Mouse (Mus musculus): Measurements from ENCODE around the gene Actr2.
"Not testable (repeated sequence)": the region's sequence is repeated elsewhere in the genome, so short reads cannot be mapped to it uniquely, and the experiment has no call there.

Actr2 gene

DNA sequence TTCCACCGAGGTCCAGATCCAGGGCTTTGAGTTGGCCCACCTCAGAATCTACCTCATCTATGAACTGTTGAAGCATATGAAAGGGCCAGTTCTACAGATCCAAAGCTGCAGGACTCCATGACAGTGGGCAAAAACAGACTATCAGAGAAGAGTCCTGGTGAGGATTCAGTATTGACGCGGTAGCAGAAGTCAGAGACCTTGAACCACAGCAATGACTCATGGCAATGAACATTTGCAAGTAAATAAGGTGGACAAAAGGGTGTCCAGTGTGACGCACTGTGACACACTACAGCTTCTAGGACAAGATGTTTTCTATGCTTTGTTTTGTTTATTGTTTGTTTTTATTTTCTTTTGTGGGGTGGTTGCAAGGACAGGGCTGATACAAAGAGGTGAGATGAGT is 4.0 kb upstream of the Actr2 start:
- in situ Hi-C loops (cut with MboI, MseI) = no loop called here

DNA sequence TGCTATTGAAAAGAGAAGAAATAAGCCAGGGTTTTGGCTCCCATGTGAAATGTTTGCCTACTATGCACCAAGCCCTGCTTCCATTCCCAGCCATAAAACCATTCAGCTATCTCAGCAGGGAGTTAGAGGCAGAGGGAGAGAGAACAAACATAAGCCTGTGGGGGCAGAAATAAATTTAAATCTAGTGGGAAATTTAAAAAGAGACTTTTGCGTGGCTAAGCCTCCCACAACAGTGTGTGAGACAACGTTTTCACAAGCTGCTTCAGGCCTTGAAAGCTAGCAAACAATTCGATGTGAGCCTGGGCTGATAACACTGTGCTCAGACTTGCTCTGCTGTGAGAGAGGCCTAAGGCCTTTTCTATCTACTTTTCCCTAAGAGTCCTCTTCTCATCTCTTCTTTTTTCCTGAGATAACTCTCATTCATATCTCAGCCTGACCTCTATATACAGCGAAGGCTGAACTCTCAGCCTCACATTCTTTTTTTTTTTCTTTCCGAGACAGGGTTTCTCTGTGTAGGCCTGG is 3.4 kb upstream of the Actr2 start:
- in situ Hi-C loops (cut with MboI, MseI) = no loop called here

DNA sequence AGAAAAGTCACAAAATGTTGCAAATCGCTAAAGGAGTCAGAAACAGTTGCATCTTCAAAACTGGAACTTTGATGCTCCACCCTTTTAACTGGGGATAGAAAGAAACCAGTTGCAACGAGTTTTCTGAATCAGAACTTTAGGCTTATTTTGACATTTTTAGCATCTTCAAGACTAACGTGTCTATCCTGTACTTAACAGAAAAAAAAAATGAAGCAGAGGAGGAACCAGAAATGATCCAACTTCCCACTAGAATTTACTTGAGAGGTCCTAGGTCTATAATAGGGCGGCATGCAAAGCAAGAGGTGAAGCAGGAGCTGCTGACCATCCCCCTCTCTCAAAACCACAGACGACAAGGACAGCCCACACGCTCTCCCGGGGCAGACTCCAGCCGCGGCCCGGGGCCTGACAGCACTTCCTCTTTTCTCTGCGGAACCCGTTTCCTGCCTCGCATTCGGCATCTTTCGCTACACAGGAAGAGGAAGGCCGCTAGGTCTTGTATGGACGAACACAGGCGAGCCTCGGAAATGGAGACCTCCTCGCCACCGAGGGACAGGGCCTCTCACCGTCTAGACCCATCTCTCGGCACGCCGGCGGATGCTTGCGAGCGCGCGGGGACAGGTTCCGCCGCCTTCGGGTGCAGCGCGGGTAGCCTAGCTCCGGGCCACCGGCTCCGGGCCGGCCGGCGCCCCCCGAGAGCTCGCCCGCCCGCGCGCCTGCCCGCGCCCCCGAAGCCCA is 540 bp downstream of the Actr2 start:
- in situ Hi-C loops (cut with MboI, MseI) = no loop called here

DNA sequence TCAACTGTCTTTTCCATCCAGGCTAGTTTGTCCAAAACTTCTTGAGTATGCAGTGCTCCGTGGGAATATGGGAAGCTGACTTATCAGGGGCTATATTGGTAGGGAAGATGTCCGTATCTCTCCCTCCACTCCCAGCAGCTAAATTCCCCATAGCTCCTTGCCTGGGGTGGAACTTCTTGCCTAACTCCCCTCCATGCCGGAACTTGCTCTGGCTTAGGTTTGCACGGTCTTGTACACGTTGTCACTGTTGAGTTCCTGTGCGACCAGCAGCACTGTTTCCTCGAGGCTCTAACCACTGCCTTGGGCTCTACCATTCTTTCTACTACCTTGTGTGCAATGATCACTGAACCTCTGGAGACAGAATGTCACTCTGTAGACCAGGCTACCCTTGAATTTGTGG is 4.6 kb downstream of the Actr2 start:
- in situ Hi-C loops (cut with MboI, MseI) = loop anchor here (5.0 kb wide), 1 partner anchor 181 kb away; no protein-coding TSS in a partner anchor

DNA sequence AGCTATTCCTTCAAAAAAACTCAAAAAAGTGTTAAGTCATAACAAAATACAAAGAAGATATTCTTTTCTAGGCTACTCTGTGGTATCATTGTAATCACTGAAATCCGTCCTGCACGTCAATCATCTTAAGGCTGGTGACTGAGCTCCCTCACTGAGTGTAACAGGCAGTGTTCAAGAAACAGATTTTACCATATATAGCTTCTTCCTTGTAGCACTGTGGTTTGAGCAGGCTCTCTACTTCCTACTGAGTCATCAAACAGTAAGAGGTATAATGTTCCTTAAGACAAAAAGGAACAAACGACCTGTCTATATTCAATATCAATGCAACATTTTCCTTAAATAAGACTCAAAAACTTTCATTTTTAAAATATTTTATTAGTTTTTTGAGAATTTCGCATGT is 5.0 kb downstream of the Actr2 start:
- in situ Hi-C loops (cut with MboI, MseI) = loop anchor here (5.0 kb wide), 1 partner anchor 180 kb away; no protein-coding TSS in a partner anchor

DNA sequence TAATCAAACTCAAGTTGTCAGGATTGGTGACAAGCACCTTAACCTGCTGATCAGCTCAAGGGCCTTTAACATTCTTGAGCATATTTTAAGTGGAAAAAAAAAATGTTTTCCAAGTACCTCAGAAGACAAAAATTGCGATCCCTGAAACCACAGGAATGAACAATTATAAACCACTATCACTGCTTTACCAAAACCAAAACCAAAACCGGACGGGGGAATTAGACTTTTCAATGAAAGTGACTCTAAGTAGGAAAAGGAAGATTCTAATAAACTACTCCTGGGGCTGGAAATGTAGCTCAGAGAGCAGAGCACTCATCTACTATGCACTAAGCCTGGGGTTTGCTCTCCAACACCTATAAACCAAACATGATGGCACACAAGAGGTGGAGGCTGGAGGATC is 5.8 kb downstream of the Actr2 start:
- in situ Hi-C loops (cut with MboI, MseI) = loop anchor here (5.0 kb wide), 1 partner anchor 180 kb away; no protein-coding TSS in a partner anchor

DNA sequence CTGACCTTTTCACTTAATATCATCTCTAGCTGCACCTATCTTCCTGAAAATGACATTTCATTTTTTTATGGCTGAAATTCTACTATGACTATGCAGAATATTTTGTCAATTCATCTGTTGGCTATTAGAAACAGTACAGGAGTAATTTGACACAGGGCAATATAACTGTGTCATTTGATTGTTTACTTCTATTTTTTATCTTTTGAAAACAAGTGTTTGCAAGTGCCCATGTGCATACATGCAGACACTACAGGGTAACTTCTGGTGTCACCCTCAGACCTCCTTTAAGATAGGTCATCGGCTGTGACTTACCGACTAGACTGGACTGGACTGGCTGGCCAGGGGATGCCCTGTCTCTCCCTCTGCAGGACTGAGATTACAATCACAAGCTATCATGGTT is 8.8 kb downstream of the Actr2 start:
- in situ Hi-C loops (cut with MboI, MseI) = no loop called here

DNA sequence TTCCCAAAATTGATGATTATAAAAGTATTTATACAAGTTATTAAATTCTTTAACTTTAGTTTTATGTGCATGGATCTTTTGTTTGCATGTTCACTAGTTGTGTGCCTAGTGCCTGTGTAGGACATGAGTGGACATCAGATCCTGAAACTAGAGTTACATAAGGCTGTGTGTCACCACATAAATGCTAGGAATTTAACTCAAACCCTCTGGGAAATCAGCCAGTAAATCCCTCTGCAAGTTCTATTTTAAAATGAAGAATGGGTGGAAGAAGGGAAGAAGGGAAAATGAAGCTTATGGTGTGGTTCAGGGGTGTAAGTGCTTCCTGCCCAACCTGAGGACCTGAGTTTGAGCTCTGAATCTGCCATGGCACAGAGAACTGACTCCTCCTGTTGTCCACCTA is 26.4 kb downstream of the Actr2 start:
- in situ Hi-C loops (cut with MboI, MseI) = no loop called here

DNA sequence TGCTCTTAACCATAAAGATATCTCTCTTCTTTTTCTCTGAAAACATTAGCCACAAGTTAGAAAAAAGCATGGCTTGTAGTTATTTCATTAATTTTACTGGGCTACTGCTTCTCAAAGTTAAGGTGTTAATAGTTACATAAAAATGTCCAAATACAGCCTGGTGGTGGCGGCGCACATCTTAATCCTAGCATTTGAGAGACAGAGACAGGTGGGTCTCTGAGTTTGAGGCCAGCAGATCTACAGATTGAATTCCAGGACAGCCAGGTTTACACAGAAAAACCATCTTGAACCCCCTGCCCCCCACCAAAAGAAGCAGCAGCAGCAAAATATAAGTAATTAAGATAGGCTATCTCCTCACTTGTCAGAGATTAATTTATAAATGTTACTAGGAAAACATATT is 27.1 kb downstream of the Actr2 start:
- in situ Hi-C loops (cut with MboI, MseI) = no loop called here

DNA sequence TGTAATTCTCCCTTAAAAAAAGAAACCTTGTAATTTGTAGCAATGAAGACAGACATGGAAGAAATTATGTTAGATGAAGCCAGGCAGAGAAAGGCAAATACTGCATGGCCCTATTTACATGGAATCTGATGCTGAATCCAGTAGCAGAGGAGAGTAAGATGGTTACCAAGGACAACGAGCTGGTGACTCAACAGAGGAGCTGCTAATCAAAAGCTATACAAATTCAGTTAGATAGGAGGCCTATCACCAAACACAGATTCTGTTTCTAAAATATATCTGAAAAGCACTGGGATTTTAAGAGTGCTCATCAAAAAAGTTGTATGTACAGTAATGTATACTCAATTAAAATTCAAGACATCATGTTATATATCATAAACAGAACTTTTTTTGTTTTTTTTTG is 37.3 kb downstream of the Actr2 start:
- in situ Hi-C loops (cut with MboI, MseI) = no loop called here

DNA sequence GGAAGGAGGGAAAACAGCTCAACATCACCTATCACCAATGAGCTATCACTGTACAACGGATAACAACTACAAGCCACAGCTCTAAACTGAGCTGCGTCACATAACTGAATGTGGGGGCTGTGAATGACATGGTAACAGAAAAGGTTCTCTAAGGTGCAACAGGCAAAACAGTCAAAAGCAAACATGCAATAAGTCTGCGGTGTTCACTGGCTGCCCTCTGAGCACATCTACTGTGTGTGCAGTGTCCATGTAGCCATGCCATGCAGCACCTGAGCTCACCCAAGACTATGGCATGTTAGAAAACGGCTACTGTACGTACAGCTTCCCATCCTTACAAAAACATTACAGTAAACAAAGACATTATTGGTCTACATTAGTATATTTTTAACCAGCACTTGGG is 39.9 kb downstream of the Actr2 start:
- in situ Hi-C loops (cut with MboI, MseI) = no loop called here

DNA sequence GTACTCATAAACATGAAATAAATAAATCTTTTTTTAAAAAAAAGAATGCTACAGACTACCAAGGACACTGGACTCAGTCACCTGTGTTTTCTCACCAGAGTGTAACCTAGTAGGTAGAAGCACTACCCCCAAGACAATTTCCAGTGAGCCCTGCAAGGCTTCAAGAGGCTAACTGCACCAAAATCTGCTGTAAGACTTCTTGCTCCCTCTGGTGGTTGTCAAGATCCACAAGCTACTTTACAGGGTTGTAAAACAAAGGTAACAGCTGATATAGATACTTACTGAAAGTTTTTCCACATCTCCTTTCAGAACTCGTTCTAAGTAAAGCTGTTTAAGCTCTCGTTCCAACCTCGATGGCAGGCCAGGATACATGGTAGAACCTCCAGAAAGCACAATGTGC is 40.5 kb downstream of the Actr2 start:
- in situ Hi-C loops (cut with MboI, MseI) = no loop called here

DNA sequence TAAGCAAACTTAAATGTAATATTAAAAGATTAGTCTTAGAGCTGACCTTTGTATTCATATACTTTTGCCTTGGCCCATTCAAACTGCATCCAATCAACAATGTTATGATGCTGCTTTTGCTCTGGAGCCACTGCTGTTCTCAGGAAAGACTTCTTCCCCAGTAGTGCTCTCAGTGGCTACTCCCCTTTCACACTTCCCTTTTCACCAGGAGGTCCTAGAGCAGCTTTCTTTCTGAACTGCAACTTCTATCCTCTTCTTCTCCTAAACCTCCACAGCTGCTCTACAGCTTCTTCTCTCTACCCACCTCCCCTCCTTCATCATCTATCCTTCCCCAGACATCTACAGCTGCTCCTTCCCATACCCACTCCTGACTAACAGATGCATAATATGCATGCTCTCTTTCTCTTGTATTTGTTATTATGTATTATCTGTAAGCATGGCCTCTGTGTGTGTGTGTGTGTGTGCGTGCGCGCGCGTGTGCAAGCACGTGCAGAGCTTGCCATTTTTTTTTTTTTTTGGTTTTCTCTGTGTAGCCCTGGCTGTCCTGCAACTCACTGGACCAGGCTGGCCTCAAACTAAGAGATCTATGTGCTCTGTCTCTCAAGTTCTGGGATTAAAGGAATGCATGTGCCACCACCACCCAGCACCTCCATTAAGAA is 44.2 kb downstream of the Actr2 start:
- in situ Hi-C loops (cut with MboI, MseI) = loop anchor here (5.0 kb wide), 1 partner anchor 246 kb away; no protein-coding TSS in a partner anchor

DNA sequence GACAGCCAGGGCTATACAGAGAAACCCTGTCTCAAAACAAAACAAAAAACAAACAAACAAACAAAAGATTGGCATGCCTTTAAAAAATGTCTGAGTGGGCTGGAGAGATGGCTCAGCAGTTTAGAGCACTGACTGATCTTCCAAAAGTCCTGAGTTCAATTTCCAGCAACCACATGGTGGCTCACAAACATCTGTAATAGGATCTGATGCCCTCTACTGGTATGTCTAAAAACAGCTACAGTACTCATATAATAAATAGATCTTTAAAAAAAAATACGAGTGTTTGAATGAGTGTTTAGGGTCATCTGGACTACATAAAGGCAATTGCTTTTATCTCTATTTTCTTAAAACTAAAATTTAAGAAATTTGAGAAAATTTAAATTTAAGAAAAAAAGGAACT is 45.2 kb downstream of the Actr2 start:
- in situ Hi-C loops (cut with MboI, MseI) = loop anchor here (5.0 kb wide), 1 partner anchor 245 kb away; no protein-coding TSS in a partner anchor

DNA sequence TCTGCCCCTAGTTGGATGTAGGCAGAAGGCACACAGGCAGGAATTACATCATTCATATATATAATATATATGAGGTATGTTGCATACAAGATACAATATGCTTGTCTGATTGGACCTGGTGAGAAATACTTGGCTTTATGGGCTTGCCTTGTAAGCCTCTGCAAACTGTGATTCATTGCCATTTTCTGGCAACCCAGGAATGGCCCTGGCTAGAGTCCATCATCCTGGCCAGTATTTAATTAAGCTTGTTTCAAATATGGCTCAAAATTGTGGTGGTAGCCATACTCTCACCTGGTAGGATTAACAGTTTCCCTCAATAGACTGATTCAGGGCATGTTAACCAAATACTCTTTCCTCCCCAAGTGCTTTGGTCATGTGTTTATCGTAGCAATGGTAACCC is 46.6 kb downstream of the Actr2 start:
- in situ Hi-C loops (cut with MboI, MseI) = loop anchor here (5.0 kb wide), 1 partner anchor 244 kb away; no protein-coding TSS in a partner anchor

DNA sequence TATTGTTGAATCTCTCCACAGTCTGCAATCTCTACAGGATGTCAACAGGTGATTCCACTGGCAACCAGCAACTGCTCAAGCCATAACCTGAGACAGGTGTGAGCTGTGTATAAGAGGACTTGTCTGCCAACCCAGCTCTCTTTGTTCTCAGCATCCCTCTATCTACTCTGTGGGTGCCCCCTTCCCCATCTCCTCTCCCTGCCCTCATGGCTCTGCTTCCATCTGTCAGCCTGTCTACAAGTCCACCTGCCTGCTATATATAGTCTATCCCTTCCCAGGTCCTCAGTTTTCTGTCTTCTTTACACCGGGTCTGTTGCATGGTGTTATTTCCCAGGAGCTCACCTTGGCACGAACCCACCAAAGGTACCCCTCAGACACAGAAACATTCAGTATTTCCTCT is 47.8 kb downstream of the Actr2 start:
- in situ Hi-C loops (cut with MboI, MseI) = loop anchor here (5.0 kb wide), 1 partner anchor 243 kb away; no protein-coding TSS in a partner anchor

DNA sequence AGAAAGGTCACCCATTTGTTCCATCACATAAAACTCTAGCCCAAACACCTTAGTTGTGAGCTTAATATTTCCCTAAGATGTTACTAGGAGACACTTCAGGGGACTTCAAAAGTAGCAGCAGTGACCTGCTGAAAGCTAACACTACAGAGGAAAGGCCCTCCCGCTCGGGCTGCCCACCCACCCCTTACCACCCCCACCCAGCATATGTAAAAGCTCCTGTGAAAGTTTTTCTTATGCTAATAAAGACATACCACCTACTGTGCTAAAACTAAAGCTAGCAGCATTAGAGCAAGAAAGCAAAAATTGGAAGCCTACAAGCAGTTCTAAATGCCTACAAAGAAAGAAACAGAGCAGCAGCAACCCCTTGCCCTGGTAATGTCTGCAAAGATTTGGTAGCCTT is 48.6 kb downstream of the Actr2 start:
- in situ Hi-C loops (cut with MboI, MseI) = not testable (repeated sequence)

DNA sequence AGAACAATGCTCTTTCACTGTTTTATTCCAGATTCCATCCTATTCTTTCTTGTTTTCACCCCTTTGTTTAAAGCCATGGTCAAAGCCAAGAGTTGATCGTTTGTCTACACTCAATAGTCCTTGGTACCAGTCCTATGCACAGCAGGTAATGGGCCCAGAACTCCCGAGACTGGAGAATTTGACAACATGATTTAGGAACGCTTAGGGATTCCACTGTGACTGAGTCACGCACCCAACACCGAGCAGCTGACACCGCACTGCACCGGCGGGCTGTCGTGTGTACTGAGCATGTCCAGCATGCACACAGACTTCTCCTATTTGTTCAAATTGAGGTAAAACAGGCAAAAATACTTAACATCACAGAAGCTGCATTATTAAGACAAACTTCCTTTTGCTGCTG is 49.9 kb downstream of the Actr2 start:
- in situ Hi-C loops (cut with MboI, MseI) = not testable (repeated sequence)

DNA sequence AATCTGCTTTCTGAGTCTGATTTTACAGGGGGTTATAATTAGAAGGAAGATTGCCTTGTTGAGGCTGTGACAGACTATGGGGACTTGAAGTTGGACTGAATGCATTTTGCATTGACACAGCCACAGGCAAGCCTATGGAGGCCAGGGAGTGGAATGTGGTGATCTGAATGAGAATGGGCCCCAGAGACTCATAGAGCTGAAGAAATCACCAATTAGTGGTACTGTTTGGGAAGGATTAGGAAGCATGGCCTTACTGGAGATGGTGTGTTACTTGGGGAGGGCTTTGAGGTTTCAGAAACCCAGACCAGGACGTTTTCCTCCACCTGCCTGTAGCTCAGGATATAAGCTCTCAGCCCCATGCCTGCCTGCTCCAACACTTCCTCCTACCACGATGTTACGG is 53.0 kb downstream of the Actr2 start:
- in situ Hi-C loops (cut with MboI, MseI) = no loop called here

DNA sequence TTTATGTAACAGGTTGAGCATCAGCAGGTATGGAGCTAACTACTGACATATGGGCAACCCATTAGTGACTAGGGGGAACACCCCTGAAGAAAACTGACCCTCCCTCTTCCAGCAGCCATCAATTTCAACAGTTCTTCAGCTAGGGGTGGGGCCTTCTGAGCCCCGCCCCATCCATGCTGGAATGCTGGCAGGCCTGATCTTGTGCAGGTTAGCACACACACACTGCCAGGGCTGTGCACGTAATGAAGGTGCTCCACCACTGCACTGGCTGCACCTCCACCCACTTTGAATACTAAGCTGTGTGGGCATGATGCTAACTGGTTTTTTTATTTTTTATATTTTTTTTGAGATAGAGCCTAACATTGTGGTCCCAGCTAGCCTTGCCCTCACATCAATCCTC is 55.3 kb downstream of the Actr2 start:
- in situ Hi-C loops (cut with MboI, MseI) = no loop called here

DNA sequence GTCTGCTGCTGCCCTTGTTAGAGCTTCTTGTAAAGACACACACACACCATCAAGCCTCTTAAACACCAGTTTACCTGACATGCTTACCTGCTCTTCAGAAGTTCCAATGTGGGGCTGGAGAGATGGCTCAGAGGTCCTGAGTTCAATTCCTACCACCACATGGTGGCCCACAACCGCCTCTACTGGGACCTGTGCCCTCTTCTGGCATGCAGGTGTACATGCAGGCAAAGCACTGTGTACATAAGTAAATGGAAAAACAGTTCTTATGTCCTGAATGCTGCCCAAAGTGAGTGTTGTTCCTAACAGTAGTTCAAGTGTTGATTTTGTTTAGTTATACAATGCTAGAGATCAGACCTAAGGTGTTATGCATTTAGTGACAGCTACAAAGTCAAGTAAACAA is 56.5 kb downstream of the Actr2 start:
- in situ Hi-C loops (cut with MboI, MseI) = no loop called here

DNA sequence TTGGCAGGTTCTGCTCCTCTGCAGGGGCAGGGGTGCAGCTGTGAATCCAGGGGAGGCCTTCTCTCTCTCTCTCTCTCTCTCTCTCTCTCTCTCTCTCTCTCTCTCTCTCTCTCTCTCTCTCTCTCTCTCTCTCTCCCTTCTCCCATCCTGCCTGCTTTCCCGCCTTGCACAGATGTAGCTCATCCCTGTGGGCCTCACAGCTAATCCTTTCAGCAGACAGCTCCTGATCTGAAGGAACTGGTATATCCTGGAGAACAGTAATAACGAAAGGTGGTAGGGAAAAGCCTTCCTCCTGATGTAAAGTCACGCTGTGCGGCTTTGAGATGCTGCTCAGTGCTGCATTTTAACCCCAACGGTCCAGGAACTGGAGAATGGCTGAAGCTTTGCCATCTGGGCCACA is 58.1 kb downstream of the Actr2 start:
- in situ Hi-C loops (cut with MboI, MseI) = no loop called here

DNA sequence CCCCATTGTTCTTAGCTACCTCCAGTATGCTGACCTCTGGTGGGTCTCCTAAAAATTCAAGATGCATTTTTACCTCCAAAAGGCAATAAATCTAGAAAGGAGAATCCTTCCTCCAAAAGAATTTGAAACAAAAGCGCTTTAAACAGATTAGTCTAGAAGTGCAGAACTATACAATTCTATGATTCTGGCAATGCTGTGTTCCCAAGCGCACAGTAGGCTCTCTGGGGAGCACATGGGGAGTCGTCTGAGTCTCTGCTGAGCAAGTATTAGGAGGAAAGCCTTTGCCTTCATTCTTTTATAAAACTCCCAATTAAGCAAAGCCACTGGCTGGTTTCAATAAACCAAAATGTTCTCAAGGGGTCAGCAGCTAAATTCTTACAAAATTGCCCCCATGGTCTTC is 58.8 kb downstream of the Actr2 start:
- in situ Hi-C loops (cut with MboI, MseI) = no loop called here
